In genomic region chr10:42838736-42839135, GRCm38 (mm10) we compare ENCODE assay signal across 21 mouse cellular contexts. TPM values are rescaled to one million over a fixed set of nuclear protein-coding genes. Genes with fewer than 3 reads are reported as not detected.
DNase-seq lines count a peak whose midpoint lies in the region; ATAC-seq lines count a peak whose summit lies in the region.
"Had no signal": no experiment of that assay in that cellular context is flagged by ENCODE, and none has a peak within 500 bp of the region (broad histone marks: within the 10 kb centered on the region; RNA-seq: fewer than 3 reads in every experiment).

No protein-coding gene starts in this region.

- peak; percentile 84 for ATAC-seq in CD4-positive, CD25-positive, alpha-beta regulatory T cell, adult 4 months
- ATAC-seq in forebrain, embryonic 14.5 days, result no peak
- ATAC-seq in heart, embryonic 11.5 days (replicated peaks; ENCODE audit: insufficient number of reproducible peaks, low FRiP score, low TSS enrichment), result no peak
- ATAC-seq: forebrain, embryonic 13.5 days; hindbrain, postnatal 0 days; intestine, embryonic 16.5 days had no signal

- 97% methylated on average over 2 of the region's 2 CpGs for WGBS in forebrain, embryonic 14.5 days
- WGBS in heart, embryonic 11.5 days (ENCODE audit: insufficient replicate concordance), result 85% methylated on average over 2 of the region's 2 CpGs

- peak; percentile 83 for DNase-seq in CD4-positive helper T cell, adult 2 months (ENCODE audit: low read depth, low spot score)
- peak; percentile 84 for DNase-seq in induced T-regulatory cell, adult 2 months (ENCODE audit: low read depth)
- DNase-seq in naive thymus-derived CD4-positive, alpha-beta T cell, adult 2 months (ENCODE audit: low read depth), result peak; percentile 84
- no peak for DNase-seq in forebrain, embryonic 14.5 days (ENCODE audit: low spot score)
- no peak for DNase-seq in adrenal gland, postnatal 36 days
- DNase-seq: adrenal gland, adult 2 months; adrenal gland, postnatal 25 days; B cell, adult 2 months; cerebellum, adult 2 months; cerebellum, postnatal 10 days; gastrocnemius, adult 2 months; gastrocnemius, postnatal 25 days; heart, postnatal 10 days had no signal

- no peak overlapping the region for H3K27ac ChIP-seq in forebrain, embryonic 14.5 days (ENCODE audit: low read depth, low read length)
- no peak overlapping the region for H3K27ac ChIP-seq in heart, embryonic 11.5 days (ENCODE audit: low read depth, low read length)
- H3K27ac ChIP-seq: embryonic facial prominence, embryonic 10.5 days; forebrain, embryonic 13.5 days; gastrocnemius, adult 2 months; hindbrain, embryonic 13.5 days; hindbrain, postnatal 0 days had no signal

- no peak overlapping the region for H3K9ac ChIP-seq in forebrain, embryonic 14.5 days (ENCODE audit: low read length)
- H3K9ac ChIP-seq in heart, embryonic 11.5 days (ENCODE audit: low read depth, low read length), result no peak overlapping the region
- H3K9ac ChIP-seq: forebrain, embryonic 13.5 days; hindbrain, embryonic 13.5 days had no signal

- no peak overlapping the region for H3K4me2 ChIP-seq in forebrain, embryonic 14.5 days (ENCODE audit: low read length)
- no peak overlapping the region for H3K4me2 ChIP-seq in heart, embryonic 11.5 days
- H3K4me2 ChIP-seq: forebrain, embryonic 13.5 days; hindbrain, embryonic 13.5 days had no signal

- no peaks in the 10 kb centered on the region; the same call in 1 of the 2 replicates for H3K9me3 ChIP-seq in forebrain, embryonic 14.5 days (replicated peaks; ENCODE audit: control insufficient read depth, low read length)
- H3K9me3 ChIP-seq in heart, embryonic 11.5 days (replicated peaks; ENCODE audit: control insufficient read depth, low read length), result no peaks in the 10 kb centered on the region
- H3K9me3 ChIP-seq: forebrain, embryonic 13.5 days; G1E; hindbrain, embryonic 13.5 days had no signal

- peaks cover 10% of the 10 kb centered on the region for H3K36me3 ChIP-seq in forebrain, embryonic 14.5 days (ENCODE audit: control insufficient read depth, insufficient read depth, low read length)
- H3K36me3 ChIP-seq in heart, embryonic 11.5 days (ENCODE audit: control insufficient read depth, insufficient read depth, low read length), result peaks cover 5% of the 10 kb centered on the region

- H3K4me3 ChIP-seq in forebrain, embryonic 14.5 days (ENCODE audit: low read depth, low read length), result no peak overlapping the region
- no peak overlapping the region for H3K4me3 ChIP-seq in heart, embryonic 11.5 days (ENCODE audit: low read depth, low read length)
- H3K4me3 ChIP-seq: embryonic facial prominence, embryonic 10.5 days; forebrain, embryonic 13.5 days; gastrocnemius, adult 2 months; hindbrain, embryonic 13.5 days had no signal

- peaks cover 11% of the 10 kb centered on the region for H3K4me1 ChIP-seq in forebrain, embryonic 14.5 days (ENCODE audit: control insufficient read depth, insufficient read depth, low read length)
- no peaks in the 10 kb centered on the region for H3K4me1 ChIP-seq in heart, embryonic 11.5 days (ENCODE audit: control insufficient read depth, insufficient read depth, low read length)

- no peaks in the 10 kb centered on the region for H3K27me3 ChIP-seq in forebrain, embryonic 14.5 days (replicated peaks; ENCODE audit: control insufficient read depth, insufficient read depth, low read length)
- H3K27me3 ChIP-seq in heart, embryonic 11.5 days (ENCODE audit: control insufficient read depth, insufficient read depth, low read length), result no peaks in the 10 kb centered on the region
- H3K27me3 ChIP-seq: forebrain, embryonic 13.5 days; hindbrain, embryonic 13.5 days had no signal

RNA-seq across cellular contexts. Expression of gene Scml4, which starts 21.4 kb away (rescaled TPM):
- 10 to 100 TPM; 56.6 to 87.8 TPM for polyA plus RNA-seq in CD4-positive, CD25-positive, alpha-beta regulatory T cell, adult 4 months (2017; shearing (Covaris generic))
- polyA plus RNA-seq in forebrain, embryonic 14.5 days (2014; fragmentation: Nextera tagmentation; extraction: Ambion mirVana), result 4.9 and 9.0 TPM in 2 replicates
- 0.92 and 1.7 TPM in 2 replicates for polyA plus RNA-seq in heart, embryonic 11.5 days (2014; fragmentation: Nextera tagmentation; extraction: Ambion mirVana)
- total RNA-seq in adrenal gland, postnatal 36 days (2021), result 1 to 10 TPM; 2.4 to 4.1 TPM
- total RNA-seq: G1E had no signal
- polyA plus RNA-seq: G1E had no signal

Comparison
In these comparisons a context has a peak if more than half of its experiments do, and no peak if none do; other contexts are left out.
1. DNase-seq: peak in CD4-positive helper T cell, adult 2 months (single experiment), induced T-regulatory cell, adult 2 months (single experiment) and naive thymus-derived CD4-positive, alpha-beta T cell, adult 2 months (single experiment); none in forebrain, embryonic 14.5 days (single experiment) and adrenal gland, postnatal 36 days (0 of 2).